Mouse (Mus musculus) mouse embryonic stem cell (cell line): Measurements from ENCODE around the gene Hipk1.

Experiments used
- in situ Hi-C, 2 experiments: fragments of 300-500 bp; cut with MboI; formaldehyde crosslinking; loops; 1 replicate in 1 of 2; 3 replicates in 1 of 2; pipeline ENCODE4 v1.14.3; 2019 to 2020; ENCODE audit warnings: low sequenced_read_pairs in 2 of 2, low pct_unique_long_range_greater_than_20kb in 1 of 2, mixed read lengths in 1 of 2; ENCODE audit not compliant: unreplicated experiment in 1 of 2

Gene Hipk1

GRCm38 (mm10) chr3:103733799-103734695, 57.3 kb downstream of the Hipk1 start:
- in situ Hi-C loops = loop anchor here in 1 of 2 experiments (10.0 to 25.0 kb wide), 2 partner anchors 197 to 299 kb away; no protein-coding TSS in a partner anchor

GRCm38 (mm10) chr3:103733176-103733575, 58.2 kb downstream of the Hipk1 start:
- in situ Hi-C loops = loop anchor here in 1 of 2 experiments (10.0 to 25.0 kb wide), 2 partner anchors 196 to 298 kb away; no protein-coding TSS in a partner anchor

DNA sequence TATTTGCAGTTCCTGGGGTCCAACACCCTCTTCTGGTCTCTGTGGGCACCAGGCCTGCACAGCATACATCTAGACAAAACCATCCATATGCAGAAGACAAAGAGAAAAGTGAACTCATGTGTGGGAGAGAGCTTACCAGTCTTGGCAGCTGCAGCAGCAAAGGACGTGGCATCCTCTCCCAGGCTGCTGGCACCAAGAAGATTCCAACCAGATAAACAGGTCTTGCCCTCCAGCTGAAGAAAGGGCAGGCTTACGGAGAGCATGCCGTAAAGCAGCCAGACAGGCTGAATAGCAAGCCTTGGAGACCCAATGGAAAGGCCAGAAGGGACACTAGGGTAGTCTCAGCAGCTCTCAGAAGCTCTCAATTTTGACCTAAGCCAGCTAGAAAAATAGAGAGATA, 59.2 kb downstream of the Hipk1 start:
- in situ Hi-C loops = loop anchor here in 1 of 2 experiments (10.0 to 25.0 kb wide), 2 partner anchors 195 to 297 kb away; no protein-coding TSS in a partner anchor

GRCm38 (mm10) chr3:103729850-103730249, 61.5 kb downstream of the Hipk1 start:
- in situ Hi-C loops = loop anchor here in 1 of 2 experiments (10.0 to 25.0 kb wide), 2 partner anchors 193 to 295 kb away; no protein-coding TSS in a partner anchor

DNA sequence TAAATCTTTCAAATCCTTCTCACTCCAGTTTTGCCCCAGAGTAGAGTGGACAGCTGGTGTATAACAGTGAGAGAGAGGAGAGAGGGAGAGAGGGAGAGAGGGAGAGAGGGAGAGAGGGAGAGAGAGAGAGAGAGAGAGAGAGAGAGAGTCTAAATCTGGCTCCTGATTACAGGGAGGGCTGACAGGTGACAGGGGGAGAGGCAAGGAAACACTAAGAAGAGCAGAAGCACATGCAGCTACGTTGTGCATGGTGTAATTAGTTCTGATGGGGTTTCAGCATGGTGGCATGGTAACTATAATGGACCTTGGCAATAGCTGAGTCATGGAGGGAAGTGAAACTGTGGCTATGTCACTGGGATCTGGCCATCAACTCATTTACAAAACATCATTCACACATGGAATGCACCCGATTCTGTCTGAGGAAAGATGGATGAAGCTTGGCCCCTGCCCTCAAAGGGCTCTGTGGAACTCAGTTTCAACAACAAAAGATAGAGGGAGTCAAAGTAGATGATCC, 63.5 kb downstream of the Hipk1 start:
- in situ Hi-C loops = loop anchor here in 1 of 2 experiments (25.0 kb wide), 1 partner anchor 191 kb away; no protein-coding TSS in a partner anchor

DNA sequence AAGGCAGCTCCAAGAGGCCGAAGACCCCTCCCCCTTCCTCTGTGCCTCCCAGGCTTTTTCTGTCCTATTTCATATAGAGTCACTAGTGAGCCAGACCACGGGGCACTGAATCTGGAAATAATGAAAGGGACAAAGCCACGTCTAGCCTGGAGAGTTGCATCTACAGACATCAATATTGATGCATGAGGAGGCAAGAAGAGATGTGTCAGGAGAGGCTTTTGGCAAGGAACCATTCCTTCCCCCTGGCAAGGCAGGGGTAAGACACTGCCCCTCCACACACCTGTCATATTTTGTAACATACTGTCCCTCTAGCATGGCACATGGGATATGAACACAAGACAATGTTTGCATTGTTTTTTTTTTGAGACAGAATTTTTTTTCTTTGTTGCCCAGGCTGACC, 64.7 kb downstream of the Hipk1 start:
- in situ Hi-C loops = loop anchor here in 1 of 2 experiments (25.0 kb wide), 1 partner anchor 189 kb away; no protein-coding TSS in a partner anchor

- in situ Hi-C loops = no loop called here
These were observed 67.2 kb downstream of the Hipk1 start for GRCm38 (mm10) chr3:103724137-103724536.

DNA sequence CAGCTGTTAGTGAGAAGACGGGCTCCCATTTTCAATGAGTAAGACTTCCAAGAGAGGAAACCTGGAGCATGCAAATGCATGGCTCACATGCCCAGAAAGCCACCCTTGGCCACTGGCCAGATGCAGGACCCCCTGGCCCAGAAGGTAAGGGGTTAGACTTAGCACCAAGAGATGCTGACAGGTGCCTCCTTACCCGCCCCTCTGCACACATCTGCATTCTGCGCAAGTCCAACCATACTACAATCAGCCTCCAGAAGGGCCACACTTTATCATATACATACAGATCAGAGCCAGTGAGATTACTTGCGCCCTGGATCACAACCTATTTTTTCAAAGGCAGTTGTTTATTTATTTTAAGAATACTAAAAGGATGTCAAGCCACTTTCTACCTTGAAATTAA, 72.6 kb downstream of the Hipk1 start:
- in situ Hi-C loops = no loop called here

DNA sequence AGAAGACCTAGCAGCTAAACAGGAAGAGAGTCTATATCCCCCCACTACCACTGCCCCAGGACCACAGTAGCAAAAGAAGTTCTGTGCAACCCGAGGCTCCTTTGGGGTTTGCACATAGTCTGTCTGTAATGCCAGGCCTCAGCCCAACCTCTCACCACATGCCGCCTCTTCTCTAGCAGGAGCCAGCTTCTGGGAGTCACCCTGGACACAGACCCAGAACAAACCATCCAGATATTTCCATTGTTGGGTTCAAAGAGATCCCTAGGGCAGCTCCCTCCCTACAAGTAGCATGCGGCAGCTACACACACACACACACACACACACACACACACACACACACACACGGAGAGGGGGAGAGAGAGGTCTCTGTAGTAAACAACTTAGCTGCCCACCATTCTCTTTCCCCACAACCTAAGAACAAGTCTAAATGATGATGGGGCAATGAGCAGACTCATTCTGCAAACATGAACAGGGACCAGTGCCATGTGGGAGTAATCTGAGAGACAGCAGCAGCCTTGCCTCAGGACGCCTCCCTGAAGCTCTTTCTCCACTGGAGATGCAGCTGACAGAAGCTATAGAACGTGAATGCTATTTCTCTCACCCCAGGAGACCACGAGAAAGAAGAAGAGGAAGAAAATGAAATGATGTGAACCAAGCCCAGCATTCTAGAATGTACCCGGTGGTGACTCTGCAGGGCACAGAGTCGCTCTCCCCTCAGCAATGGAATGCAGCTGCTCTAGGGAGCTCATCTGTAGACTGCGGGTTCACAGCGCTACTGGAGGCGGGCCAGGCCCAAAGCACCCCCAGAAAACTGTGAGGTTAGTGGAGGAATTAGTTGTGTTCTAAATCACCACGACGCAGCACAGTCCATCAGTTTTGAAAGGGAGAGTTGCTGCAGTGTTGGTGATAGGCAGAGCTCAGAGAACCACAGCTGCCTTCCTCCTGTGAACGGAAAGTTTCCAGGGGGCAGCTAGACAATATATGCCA, 74.3 kb downstream of the Hipk1 start:
- in situ Hi-C loops = no loop called here

- in situ Hi-C loops = no loop called here
These were observed 75.3 kb downstream of the Hipk1 start for GRCm38 (mm10) chr3:103715762-103716693.

DNA sequence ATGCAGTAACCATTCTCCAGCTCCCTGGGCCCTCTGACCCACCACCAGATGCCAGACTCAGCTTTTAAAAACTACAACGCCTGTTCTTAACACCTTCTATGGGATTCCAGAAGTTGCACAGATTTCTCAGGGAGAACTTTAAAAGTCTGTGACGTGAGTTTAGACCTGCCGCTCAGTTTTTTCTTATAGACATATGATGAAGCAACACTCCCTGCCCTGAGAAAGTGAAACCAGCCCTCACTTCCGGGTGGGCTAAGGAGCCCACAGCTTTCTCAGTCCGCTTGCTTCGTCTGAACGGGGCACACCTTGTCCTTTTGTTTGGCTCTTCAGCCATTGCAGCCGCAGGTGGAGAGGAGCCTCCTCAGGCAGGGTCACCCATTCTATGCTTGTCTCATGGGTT, 76.4 kb downstream of the Hipk1 start:
- in situ Hi-C loops = no loop called here

- in situ Hi-C loops = no loop called here
These were observed 77.0 kb downstream of the Hipk1 start for GRCm38 (mm10) chr3:103714236-103714875.

- in situ Hi-C loops = no loop called here
These were observed 79.2 kb downstream of the Hipk1 start for GRCm38 (mm10) chr3:103712196-103712595.

DNA sequence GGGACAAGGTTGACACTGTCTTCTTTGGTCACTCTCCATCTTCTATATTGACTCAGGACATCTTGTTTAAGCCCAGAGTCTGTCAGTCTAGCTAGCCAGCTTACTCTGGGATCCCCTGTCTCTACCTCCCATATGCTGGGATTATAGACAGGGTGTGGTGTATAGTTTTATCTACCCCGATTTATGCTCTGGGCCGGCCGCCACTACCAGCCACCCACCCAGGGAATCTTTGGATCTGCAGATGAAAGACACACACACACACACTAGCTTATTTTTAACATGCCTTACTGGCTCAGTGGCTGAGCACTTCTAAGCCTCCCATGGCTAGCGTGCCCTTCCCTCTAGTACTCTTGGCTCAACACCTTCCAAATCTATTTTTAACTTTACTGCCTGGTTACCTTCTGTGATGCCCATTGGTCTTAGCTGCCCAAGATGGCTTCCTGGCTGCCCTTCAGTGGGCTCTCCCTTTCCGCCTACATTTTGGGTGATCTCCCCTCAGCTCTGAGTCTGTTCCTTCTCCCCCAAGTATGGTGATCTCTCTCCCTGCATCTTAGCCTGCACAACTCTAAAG, 81.8 kb downstream of the Hipk1 start:
- in situ Hi-C loops = no loop called here

DNA sequence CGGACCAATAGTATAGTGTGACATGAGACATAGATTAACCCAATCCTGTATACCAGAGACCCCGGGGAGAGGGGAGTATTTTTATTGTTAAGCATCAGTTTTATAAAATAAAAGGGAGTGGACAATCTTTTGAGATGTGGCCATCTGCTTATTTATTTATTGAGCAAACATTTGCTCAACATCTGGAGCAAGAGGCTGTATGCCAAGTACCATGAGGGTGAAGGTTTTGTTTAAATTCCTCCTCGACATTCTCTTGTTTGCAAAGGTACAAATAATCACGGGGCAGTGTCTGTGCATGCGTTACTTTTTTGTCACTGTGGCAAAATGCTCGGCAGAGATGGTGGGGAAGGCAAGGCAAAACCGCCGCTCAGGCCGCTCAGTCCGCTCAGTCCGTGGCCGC, 85.9 kb downstream of the Hipk1 start:
- in situ Hi-C loops = no loop called here

DNA sequence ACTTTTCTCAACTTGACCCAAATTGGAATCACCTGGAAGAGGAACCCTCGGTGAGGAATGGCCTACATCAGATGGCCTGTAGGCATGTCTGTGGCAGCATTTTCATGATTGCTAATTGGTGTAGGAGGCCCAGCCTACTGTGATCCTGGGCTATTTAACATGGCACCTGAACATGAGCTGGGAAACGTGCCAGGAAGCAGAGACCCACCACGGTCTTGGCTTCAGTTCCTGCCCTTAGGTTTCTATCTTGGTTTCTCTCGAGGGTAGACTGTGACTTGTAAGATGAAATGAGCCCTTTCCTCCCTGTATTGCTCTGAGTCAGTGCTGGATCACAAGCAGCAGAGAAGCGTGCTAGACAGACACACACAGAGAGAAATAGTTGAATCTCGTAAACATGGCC, 86.7 kb downstream of the Hipk1 start:
- in situ Hi-C loops = no loop called here
